Mouse (Mus musculus): Measurements from ENCODE around the gene Reg4.

The Reg4 gene

GRCm38 (mm10) chr3:98238150-98238549 is 16.2 kb downstream of the Reg4 start:
- 79% methylated on average over 3 of the region's 3 CpGs for WGBS

DNA sequence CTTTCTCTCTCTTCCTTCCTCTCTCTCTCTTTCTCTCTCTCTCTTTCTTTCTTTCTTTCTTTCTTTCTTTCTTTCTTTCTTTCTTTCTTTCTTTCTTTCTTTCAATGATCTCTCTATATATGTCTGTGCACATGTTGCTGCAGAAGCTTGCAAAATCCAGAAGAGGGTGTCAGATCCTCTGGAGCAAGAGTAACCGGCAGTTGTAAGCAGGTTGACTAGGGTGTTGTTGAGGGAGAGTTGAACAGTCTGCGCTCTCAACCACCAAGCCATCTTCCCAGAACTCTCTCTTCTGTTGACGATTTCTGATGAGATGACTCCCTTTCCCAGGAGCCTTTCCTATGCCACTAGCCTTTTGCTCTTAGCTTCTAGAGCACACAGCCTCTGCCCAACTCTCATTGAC is 20.1 kb downstream of the Reg4 start:
- 89% methylated on average over 3 of the region's 3 CpGs for WGBS

- 86% methylated on average over 8 of the region's 8 CpGs for WGBS
Observed at GRCm38 (mm10) chr3:98242458-98243037, 20.6 kb downstream of the Reg4 start.

- 44% methylated on average over 8 of the region's 8 CpGs for WGBS
Observed at GRCm38 (mm10) chr3:98245892-98246291, 23.9 kb downstream of the Reg4 start.

GRCm38 (mm10) chr3:98246985-98247751 is 25.2 kb downstream of the Reg4 start:
- 71% methylated on average over 7 of the region's 7 CpGs for WGBS

GRCm38 (mm10) chr3:98249378-98249777 is 27.4 kb downstream of the Reg4 start:
- WGBS: 89% methylated on average over 2 of the region's 2 CpGs

GRCm38 (mm10) chr3:98249833-98250448 is 28.0 kb downstream of the Reg4 start:
- 42% methylated on average over 11 of the region's 11 CpGs for WGBS

DNA sequence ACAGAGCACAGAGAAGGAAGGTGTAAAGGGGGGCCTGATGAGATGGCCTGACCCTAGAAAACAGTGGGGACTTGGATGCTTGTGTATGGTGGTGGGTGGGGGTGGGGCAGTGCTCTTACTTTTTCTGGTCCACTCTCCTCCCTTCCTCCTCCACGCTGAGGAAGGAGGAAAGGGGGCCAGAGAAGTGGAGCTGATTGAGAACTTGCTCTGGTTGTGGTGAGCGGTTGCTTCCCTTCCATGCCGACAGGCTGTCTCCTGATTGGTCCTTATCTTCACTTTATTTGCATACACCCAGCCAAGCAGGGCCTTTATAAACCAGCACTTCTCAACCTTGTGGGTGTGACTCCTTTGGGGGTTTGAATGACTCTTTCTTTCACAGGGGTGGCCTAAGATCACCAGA is 32.1 kb downstream of the Reg4 start:
- 86% methylated on average over 3 of the region's 3 CpGs for WGBS

- 75% methylated on average over 8 of the region's 8 CpGs for WGBS
Observed at GRCm38 (mm10) chr3:98254656-98255583, 33.0 kb downstream of the Reg4 start.

DNA sequence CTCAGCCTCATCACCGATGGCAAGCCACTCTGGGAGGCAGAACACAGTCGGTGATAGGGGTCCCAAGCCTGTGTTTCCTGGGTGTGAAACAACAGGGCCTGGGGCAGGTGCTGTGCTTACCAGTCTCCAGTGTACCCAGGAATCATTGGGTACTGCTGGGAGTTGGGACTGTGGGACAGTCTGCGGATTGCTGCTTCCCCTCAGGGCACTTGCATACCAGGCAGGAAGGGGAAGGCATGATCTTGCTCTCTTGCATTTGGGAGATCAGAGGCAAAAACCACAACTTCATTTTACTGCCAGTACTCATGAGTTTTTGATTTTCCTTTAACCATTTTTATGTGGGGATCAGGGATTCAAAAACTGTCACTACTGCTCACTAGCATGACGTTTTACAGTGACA is 36.8 kb downstream of the Reg4 start:
- WGBS: 76% methylated on average over 4 of the region's 4 CpGs

GRCm38 (mm10) chr3:98259271-98259751 is 37.4 kb downstream of the Reg4 start:
- 49% methylated on average over 5 of the region's 5 CpGs for WGBS

DNA sequence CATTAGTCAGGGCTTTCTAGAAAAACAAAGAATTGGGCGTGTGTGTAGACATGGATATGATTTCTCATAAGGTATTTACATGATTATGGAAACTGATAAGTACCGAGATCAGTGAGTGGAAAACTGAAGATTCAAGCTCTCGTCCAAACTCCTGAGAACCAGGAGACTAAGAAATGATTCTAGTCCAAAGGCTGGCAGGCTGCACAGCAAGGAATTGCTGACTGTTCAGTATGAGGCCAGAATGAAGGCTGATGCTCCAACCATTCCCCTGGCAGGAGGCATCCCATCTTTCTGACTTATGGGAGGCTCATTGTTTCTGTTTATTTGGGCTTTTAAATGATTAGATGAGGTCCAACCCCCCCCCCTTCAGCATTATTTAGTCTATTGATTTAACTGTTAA is 38.6 kb downstream of the Reg4 start:
- WGBS: 89% methylated on average over 3 of the region's 3 CpGs

- 98% methylated on average over 4 of the region's 4 CpGs for WGBS
Observed at GRCm38 (mm10) chr3:98261415-98261814, 39.5 kb downstream of the Reg4 start.

DNA sequence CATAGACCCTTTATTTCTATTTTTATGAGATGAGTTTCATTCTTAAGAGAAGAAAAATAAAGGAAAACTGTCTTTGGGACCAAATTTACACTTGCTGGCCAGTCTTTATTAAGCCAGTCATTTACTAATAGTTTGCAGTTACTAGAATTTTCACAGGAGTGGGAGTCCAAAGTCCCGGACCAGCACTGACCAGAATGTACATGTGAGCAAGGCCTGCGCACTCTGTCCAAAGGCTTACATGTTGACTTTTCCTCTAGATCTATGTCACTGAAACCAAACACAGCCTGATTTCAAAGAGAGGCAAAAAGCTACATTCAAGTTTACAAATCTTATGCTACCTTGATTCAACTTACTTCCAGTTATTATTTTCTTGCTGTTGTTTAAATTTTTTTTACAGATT is 40.2 kb downstream of the Reg4 start:
- WGBS: 98% methylated on average over 2 of the region's 2 CpGs

DNA sequence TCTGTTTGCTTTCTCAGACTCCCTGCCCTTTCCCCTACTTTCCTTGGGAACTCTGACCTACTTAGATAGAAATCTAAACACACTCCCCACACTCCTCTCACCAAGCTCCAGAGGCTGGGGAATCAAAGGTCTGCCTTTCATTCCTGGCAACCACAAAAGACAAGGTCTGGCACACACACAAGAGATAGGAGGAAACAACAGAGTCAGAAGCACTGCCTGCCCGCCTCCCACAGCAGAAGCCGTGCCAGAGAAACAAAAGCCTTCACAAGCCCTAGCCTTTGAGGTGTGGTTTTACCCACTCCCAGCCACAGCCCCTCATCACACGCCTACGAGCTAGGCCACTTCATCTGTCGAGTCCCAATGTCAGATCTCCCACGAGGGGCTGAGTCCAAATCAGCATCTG is 45.3 kb downstream of the Reg4 start:
- 32% methylated on average over 6 of the region's 6 CpGs for WGBS

DNA sequence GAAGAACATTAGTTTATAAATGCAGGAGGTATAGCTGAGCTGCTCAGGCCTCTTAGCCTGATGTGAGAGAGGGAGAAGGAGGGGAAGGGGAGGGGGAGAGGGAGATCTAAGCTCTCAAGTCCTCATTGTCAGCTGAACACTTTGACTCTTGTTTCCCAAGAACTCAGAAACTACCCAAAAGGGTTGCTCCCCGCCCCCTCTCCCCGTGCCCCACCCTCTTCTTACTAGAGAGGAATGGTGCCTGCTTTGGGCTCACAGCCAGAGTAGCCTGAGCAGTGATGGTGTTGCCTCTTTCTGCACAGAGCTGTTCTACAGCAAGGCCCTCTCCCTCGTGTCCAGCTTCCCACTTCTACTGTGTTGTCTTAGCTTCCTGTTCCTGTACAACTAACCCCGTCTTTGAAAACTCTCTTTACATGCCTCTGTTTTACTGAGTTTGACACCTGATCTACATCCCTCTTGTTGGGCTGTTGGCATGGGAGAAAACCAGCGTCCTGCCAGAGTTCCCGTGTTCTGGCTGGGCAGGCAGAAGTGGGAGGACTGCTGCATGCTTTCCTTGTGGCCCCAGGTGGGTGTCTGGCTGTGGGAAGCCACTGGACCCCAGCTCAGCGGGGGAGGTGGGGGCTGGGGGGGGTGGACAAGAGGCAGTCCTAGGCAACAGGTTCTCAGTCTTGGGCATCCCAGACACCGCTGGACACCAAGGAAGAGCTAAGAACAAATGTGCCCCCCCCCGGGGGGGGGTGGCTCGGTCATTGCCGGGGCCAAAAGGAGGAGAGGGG is 51.9 kb downstream of the Reg4 start:
- WGBS: 56% methylated on average over 11 of the region's 11 CpGs

DNA sequence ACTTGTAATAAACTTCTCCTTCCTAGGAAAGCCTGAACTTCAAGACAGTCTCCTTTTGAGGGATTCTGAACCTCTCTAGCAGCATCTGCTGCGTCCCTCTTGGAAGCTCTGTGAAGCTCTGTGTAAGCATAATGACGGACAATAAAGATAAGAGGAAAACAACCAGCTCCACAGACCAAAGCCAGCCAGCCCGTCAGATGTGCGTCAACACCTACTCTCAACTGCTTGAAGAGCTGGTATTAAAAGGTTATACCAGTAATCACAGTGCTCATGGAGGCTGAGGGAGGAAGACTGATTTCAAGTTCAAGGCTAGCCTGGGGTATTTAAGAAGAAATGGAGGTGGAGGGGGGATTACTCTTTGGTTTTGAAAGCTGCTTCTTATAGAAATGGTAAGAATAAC is 57.7 kb downstream of the Reg4 start:
- 72% methylated on average over 4 of the region's 4 CpGs for WGBS

DNA sequence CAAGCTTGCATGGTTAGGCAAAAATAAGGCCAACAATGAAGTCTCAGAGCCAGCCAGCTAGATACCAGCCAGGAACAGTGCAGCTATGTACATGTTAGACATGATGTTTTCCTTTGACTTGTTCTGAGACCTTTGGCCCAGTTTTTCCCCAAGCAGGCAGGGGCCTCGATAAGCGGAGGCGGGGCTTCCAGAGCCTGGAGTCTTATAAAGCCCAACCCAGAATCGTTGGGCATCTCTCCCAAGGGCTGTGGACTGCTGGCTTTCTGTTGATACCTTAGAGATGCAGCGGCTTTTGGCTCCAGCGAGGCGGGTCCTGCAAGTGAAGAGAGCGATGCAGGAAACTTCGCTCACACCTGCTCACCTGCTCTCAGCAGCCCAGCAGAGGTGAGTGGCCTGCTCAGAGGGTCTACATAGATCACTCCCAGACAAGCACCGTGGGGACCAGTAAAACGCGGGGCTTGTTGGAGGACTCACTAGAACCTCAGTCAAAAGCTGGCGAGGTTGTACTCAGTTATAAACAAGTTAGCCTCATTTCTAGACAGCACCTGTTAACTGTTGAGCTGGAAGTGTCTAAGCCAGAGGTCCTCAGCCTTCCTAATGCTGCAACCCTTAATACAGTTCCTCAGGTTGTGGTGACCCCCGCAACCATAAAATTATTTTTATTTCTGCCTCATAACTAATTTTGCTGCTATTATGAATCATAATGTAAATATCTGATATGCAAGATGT is 58.4 kb downstream of the Reg4 start, which contains the start of gene Hmgcs2:
TSS of gene Hmgcs2 (plus strand) at position 232 of the 729 bp plus-strand sequence.
- WGBS: 57% methylated on average over 14 of the region's 14 CpGs

DNA sequence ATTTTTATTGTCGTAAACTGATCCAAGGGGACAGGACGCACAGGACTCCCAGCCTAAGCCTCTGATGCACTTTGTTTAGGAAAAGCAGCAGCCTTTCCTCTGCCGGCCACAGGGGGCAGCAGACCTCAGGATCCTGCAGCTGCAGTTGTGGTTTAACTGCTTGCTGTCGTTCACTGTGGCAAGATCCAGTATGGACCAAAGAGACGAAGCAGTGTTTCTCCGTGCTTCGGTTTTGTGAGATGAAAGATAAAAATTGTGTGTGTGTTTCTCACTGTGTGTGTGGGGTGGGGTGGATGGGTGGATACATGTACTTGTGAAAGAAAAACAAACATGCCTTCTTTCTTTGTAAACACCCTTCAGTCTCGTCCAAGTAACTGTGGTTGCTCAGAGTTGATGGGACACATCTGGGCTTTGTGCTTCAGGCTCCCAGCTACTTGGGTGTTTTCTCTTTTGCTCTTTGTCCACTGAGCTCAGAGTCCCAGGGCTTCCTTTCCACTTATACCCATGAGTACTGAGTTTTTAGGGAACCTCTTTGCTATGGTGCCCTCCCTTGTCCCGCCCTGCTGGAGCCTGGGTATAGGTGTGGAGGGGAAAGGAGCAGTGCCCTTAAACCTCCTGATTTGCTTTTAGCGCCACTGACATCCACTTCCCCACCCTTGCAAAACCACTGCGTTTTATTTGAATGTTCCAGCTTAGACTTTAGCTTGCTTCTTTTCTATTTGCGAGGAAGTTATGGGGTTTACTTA is 59.1 kb downstream of the Reg4 start:
- 37% methylated on average over 12 of the region's 12 CpGs for WGBS

- 94% methylated on average over 8 of the region's 8 CpGs for whole genome bisulfite sequencing
Observed at GRCm38 (mm10) chr3:98282422-98282821, 60.5 kb downstream of the Reg4 start.

All from cerebral cortex, adult 2 months (tissue).